Mouse (Mus musculus) adrenal gland, adult 2 months (tissue): ENCODE results near the gene Pds5b. TPM values are rescaled to one million over a fixed set of nuclear protein-coding genes. Genes with fewer than 3 reads are reported as not detected.
A peak's percentile ranks its signal among the peaks of the same experiment; 100 is the strongest.
"Not testable (repeated sequence)": the region's sequence is repeated elsewhere in the genome, so short reads cannot be mapped to it uniquely, and the experiment has no call there.

ENCODE experiments used
- DNase-seq: peaks from one replicate; pipeline ENCODE4 v3.0.0; 2021
- polyA plus RNA-seq: library from polyadenylated mRNA; depleted of rRNA; stranded (reverse); fragments of >200 nt; gene quantifications from 2 replicates; pipeline ENCODE4 v1.2.3, GENCODE M21; 2012; rRNA removed
- total RNA-seq, 2 experiments: library from RNA; stranded (reverse); gene quantifications; 2 replicates each; pipeline ENCODE4 v1.2.3; 2021

Gene Pds5b
- total and polyA plus RNA-seq, 3 experiments, result 1.0 to 22.8 (median 21.4) TPM

- no peak for DNase-seq
These were observed 149.2 kb downstream of the Pds5b start for GRCm38 (mm10) chr5:150822781-150823180.

GRCm38 (mm10) chr5:150823361-150823760 is 149.8 kb downstream of the Pds5b start:
- DNase-seq, result no peak

- DNase-seq, result no peak
These were observed 156.0 kb downstream of the Pds5b start for GRCm38 (mm10) chr5:150829499-150829898.

GRCm38 (mm10) chr5:150830718-150831117 is 157.2 kb downstream of the Pds5b start:
- DNase-seq, result no peak

- DNase-seq, result no peak
These were observed 163.2 kb downstream of the Pds5b start for GRCm38 (mm10) chr5:150836782-150837181.

- DNase-seq, result peak; percentile 21
These were observed 166.4 kb downstream of the Pds5b start for GRCm38 (mm10) chr5:150839688-150840541.

- DNase-seq, result peak; percentile 50
These were observed 167.1 kb downstream of the Pds5b start for GRCm38 (mm10) chr5:150840596-150840995.

GRCm38 (mm10) chr5:150845961-150846360 is 172.4 kb downstream of the Pds5b start:
- DNase-seq, result no peak

- DNase-seq, result no peak
These were observed 177.3 kb downstream of the Pds5b start for GRCm38 (mm10) chr5:150850821-150851220.

- DNase-seq, result not testable (repeated sequence)
These were observed 178.6 kb downstream of the Pds5b start for GRCm38 (mm10) chr5:150852097-150852496.

- DNase-seq, result peak; percentile 77
These were observed 181.0 kb downstream of the Pds5b start for GRCm38 (mm10) chr5:150854506-150854905.

GRCm38 (mm10) chr5:150859642-150860194 is 186.2 kb downstream of the Pds5b start:
- no peak for DNase-seq

Other genes starting within 250 kb of the Pds5b start
- gene Zar1l, start 155.6 kb upstream of the Pds5b start, total RNA-seq, result not detected
- gene Zar1l, start 155.6 kb upstream of the Pds5b start, polyA plus RNA-seq, result not detected in 2 replicates
- gene Brca2, start 151.1 kb upstream of the Pds5b start, total RNA-seq, result 1 to 10 TPM; 4.2 to 5.7 TPM
- 1.5 and 2.6 TPM in 2 replicates for gene Brca2, start 151.1 kb upstream of the Pds5b start, polyA plus RNA-seq
- 10 to 100 TPM; 28.2 to 32.7 TPM for gene N4bp2l1, start 76.6 kb upstream of the Pds5b start, total RNA-seq
- 20.1 and 23.7 TPM in 2 replicates for gene N4bp2l1, start 76.6 kb upstream of the Pds5b start, polyA plus RNA-seq
- 10 to 100 TPM; 66.0 to 71.4 TPM for gene N4bp2l2, start 7.6 kb upstream of the Pds5b start, total RNA-seq
- 5.3 and 6.8 TPM in 2 replicates for gene N4bp2l2, start 7.6 kb upstream of the Pds5b start, polyA plus RNA-seq